Mouse (Mus musculus): ENCODE results near the gene Cfap97d1.

The Cfap97d1 gene

DNA sequence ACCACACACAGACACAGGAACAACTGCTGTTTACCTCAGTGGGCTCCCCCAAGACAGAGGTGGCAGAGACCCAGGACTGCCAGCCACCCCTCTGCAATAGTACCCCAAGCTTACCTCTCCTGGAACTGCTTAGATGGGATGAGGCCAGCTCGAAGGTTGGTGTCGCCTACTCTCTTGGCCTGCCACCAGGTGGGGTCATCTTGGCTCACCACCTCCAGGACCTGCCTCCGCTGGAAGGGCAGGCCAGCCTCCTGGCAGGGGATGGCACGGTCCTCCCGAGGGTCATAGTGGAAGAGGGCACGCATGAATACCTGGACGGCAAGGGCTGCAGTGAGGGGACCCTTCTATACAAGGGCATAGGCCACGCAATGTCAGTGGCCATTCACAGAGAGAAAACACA, 29.1 kb downstream of the Cfap97d1 start:
- DNase-seq: no peak

DNA sequence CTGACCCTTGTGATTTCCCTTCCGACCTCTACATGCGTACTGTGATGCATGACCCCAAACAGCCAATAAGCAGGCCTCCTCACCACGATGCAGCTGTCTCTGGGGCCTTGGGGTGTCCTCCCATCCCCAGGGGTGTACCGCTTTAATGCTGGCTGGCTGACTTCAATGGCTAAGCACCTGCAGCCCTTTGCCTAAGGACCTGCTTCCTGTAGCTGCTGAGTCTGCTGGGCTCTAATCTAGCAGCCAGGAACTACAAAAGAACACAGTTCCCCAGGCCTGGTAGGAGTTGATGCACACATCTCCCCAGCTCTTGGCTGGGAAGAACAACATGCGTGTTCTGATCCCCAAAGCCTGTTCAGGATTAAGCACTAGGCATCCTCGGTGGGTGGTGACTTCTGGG, 31.4 kb downstream of the Cfap97d1 start:
- DNase-seq: no peak

DNA sequence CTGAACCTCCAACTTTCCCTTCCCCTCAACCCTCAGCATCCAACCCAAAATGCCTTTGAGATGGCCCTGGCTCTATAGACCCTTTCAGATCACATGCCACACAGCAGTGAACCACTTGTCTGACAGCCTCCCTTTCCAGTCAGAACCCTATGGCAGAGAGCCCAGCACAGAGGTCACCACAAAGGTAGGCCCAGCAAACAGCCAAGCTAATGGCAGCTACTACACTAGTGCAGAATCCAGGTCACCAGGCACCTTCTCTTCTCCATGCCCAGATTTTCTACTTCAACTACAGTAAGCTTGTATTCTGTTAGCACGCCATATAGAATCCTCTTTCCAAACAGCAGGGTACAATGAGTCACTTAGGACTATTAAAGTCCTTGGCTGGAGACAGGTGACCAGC, 32.1 kb downstream of the Cfap97d1 start:
- DNase-seq: peak; percentile 70

DNA sequence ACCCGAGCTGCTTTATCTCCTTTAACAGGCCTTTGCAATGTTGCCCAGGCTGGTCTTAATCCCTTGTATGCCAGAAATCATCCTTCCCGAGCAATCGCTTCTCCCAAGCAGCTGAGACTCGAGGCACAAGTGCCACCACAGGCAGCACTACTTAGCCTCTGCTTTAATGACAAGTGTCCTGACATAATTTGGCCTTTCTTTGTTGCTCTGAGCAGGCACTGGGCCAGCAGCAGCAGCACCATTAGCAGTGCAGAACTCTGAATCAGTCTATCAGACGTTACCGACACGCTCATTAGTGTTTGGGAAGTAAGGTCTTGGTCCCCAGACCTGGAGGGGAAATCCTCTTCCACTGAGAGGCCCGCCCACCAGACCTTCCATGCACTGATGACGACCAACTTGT, 35.7 kb downstream of the Cfap97d1 start:
- no peak for DNase-seq

DNA sequence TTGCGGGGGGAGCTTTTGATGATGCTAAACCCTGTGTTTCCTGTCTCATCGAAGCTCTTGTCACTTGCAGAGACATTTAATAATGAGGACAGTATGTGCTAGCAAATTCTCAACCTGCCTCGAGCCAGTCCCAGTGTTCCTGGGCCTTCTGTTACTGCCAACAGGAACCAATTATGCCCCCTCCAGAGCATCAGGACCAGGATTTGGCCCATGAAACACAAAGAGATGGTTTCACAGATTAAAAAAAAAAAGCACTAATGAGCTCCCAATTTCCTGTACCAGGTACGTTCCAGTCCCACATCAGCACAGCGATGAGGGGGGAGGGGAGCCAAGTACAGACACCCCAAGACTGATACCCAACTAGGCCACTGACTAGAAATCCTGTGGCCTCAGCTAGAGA, 37.1 kb downstream of the Cfap97d1 start:
- DNase-seq: peak; percentile 75

DNA sequence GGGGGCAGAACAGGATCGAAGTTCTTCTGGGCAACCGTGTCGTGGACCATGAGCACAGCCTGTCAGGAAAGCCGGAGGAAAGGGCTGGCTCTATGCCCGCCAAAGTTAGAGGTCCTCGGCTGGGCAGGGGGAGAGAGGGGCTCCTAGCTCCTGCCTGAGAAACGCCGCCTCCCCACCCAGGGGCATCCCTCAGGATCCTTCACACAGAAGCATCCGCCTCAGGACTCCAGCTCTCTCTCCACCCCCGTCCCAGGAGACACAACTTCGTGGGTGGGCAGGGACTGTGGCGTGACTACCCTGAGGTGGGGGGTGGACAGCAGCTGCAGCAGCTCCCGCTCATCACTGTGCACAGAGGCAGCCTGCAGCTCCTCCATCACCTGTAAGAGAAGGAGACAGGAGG, 39.3 kb downstream of the Cfap97d1 start:
- DNase-seq: peak; percentile 67

DNA sequence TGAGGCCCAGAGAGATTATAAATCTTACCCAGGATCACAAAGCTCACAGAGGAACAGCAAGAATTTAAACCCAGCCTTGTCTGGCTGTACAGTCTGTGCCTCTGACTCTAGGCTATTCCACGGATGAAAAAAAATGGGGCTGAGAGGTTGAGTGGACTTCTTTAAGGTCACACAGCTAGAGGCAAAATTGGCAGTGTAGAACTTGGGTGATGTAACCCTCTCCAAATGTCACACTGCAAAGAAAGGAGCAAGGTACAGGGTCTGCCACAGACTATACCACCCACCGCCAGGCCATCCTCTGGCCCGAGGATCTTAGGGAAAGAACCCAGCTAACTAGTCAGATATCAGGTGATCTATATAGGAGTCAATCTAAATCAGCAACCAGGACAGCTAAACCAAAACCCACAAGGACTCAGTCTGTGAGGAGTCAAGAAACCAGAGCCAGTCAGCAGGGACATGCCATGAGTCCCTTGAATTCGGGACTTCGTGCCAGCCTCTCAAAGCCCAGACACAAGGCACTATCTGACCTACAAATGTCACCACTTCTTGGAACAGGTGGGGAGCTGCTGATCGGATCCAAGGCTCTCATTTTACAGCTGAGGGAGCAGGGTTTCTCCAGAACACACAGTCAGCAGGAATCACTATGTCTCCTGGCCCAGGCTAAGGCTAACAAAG, 40.1 kb downstream of the Cfap97d1 start:
- DNase-seq: peak; percentile 95

DNA sequence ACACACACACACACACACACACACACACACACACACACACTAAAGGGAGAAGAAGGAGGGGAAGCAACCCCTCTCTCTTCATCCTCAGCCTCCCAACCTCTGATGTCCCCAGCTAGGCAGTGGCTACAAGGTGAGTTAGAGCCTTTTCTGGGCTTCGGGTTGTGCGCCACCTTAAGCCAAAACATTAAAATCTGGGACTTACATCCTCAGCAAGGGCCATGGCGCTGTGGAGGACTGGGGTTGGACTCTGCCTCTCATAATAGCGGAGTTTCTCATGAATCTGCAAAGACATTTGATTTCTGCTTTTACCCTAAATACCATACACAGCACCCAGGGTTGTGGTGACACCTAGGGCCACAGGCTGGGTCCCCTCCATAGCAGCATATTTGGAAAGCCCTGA, 40.8 kb downstream of the Cfap97d1 start:
- DNase-seq: peak; percentile 62

DNA sequence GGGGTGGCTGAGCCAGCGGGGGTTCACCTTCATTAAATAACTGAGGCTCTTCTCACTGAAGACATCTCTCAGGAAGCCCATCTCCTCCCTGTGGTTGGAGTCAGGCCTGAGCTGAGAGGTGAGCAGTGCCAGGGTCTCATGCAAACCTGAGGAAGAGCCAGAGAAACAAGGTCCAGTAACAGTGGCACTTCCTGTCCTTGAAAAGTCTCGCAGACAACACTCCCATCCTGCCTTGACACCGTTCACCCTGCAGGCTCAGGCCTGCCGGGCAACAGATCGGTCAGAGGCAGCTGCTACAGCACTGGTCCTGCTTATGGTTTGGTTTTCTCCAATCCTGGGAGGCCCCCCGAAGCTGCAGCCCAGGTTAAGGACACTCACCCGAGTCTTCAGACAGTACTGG, 41.3 kb downstream of the Cfap97d1 start:
- DNase-seq: peak; percentile 75

DNA sequence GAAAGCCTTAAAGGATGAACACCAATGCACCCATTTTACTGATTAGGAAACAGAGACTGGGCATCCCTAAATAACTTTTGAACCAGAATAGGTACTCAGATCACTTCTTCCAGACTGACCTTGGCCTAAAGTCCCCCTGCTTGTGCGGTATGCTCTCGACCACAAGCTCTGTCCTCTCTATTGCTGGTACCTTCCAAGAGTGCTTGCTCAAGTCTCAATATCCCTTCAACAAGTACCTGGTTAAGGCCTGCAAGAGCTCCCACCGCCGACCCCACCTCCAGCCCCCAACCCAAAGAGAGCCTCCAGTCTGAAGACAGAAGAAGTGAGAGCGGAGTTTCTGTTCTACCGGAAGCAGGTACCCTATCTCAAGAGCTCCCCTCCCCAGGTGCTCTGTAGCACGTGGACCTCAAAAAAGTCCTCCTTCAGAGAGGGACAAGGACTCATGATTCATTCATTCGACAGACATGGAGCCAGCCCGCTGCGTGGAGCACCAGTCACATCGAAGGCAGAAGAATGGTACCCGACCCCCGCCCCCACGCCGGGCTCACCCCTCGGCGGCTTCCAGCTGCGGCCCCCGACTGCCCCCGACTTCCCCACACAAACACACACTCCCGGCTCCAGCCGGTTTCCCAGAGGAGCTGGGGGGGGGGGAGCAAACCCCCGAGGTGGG, 42.0 kb downstream of the Cfap97d1 start:
- DNase-seq: peak; percentile 76

DNA sequence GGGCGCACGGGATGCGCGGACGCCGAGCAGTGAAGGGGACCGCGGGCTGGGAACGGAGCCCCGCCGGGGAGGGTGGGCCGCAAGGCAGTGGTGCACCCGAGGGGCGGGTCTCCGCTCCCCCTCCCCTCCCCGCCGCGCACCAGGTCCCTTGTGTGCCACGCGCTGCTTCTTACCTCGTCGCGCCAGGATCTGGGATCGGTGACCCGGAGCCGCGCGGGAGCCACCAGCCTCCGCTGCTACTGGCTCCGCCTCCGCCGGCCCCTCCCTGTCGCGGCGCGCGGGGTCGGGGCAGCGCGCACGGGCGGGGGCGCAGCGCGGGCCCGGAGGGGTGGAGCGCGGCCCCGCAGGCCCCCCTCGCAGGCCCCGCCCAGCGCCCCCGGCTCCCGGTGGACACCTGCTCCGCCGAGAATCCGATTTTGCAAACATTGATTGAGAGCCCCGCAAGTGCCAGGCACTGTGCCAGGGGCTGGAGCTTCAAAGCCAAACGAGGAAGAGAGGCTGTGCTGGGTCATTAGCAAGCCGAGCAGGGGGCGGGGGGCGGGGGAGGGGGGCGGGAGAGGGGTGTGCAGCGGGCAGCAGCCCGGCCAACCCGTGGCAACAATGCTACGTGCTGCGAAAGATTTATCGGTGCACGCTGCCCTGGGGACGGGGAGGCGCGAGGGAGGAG, 42.7 kb downstream of the Cfap97d1 start:
- DNase-seq: peak; percentile 93

DNA sequence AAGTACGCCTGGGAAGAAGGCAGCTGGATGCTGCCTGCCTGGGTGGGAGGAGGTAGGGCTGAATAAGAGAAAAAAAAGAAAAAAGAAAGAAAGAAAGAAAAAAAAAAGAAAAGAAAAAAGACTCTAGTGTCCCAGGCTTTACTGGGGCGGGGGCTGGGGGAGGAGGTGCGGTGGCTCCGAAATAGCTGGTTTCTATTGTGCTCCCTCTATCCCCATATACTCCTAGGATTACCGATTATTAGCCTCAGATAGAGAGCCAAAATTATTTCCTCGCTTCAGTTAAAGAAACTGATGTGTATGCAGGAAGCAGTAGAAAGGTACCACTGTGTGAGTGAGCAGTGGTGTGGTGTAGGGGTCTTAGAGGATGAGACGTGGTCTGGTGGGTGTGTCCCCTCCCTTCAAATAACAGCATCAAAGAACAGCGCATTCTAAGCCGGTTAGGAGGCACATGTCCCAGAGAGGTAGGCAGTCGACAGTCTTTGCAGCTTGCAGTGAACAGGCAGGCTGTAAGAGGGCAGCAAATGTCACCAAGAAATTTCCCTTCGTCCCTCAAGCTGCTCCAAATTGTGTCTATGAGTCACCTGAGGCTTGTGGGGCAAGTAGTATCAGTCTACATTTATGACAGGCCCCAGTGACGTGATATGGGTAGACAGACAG, 43.4 kb downstream of the Cfap97d1 start:
- DNase-seq: peak; percentile 79

DNA sequence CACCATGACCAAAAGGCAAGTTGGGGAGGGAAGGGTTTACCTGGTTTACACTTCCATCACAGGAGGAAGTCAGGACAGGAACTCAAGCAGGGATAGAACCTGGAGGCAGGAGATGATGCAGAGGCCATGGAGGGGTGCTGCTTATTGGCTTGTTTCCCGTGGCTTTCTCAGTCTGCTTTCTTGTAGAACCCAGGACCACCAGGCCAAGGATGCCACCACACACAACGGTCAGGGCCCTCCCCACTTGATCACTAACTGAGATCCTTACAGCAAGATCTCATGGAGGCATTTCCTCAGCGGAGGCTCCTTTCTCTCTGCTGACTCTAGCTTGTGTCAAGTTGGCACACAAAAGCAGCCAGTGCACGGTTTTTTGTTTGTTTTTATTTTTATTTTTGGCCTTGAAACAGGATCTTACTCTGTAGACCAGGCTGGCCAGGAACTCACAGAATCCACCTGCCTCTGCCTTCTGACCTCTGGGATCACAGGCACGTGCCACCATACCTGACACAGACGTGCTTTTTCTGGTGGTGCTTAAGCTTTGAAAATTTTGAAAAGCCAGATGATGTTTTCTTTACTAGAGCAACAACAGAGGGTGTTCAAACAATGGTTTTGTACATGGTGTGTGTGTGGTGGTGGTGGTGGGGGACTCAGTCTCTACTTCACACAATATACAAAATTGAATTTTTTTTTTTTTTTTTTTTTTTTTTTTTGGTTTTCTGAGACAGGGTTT, 44.2 kb downstream of the Cfap97d1 start, which contains the start of gene Mpp3:
Gene Mpp3, minus strand, starts transcription at position 375 of the 730 bp plus-strand sequence.
- peak; percentile 65 for DNase-seq

DNA sequence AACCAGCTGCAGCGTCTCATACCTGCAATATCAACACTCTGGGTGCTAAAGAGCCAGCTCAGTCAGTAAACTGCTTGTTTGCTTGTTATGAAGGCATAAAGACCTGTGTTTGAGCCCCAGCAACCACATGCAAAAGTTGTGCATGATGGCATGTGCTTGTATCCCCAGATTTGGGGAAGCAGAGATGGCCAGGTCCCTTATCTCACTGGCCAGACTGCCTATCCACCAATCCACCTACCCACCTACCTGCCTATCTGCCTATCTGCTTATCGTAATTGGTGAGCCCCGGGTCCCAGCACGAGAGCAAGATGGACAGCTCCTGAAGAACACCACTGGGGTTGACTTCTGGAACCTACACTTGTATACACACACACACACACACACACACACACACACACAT, 45.2 kb downstream of the Cfap97d1 start:
- peak; percentile 36 for DNase-seq

DNA sequence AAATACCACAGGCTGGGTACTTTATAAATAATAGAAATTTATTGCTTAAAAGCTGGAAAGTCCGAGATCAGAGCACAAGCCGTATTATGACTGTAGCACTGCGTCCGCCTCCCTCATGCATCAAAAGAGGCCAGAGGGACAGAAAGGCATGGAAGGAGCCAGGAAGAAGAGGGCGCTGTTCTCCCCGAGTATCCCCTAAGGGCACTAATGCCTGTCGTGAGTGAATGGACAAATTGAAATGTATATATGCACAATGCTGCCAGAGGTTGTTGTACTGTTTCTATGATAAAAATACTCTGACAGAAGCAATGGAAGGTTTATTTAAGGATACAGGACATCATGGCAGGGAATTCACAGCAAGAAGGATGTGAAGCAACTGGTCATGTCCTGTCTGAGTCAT, 45.9 kb downstream of the Cfap97d1 start:
- DNase-seq: peak; percentile 40

DNA sequence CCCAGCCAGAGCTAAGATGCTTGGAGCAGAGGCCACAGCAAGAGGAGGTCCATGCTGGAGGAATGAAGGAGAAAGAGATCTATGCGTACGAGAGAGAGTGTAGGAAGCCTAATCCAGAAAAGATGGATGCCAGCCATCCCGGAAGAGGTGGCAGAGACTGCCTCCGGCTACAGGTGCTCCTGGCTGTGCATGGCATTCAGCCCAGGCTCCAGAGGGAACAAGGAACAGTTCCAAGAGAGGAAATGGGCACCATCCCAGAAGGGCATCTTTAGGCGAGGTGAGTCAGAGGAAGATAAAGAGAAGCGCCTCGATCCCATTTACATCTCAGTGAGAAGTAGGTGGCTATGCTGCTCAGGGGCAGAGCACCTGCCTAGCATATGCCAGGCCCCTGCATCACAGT, 47.1 kb downstream of the Cfap97d1 start:
- DNase-seq: peak; percentile 99

DNA sequence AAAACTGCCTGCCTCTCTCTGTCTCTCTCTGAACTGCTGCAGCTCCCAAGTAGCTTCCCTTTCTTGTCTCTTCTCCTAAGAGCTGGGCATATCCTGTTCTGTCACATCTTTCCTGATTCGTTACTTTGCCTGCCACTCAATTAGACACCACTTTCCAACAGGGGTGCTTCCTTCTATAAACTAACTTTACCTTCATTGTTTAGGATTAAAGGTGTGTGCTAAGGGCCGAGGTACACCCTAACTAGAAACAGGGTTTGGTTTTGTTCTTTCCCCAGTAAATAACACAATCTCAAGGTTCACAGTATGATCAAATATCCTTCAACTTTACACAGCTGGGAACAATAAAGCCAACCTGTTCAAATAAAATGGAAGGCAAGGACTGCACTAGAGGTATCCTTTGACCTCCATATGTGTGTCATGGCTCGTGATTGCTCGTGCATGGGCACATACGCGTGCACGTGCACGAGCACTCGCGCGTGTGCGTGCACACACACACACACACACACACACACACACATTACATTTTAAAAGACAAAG, 49.0 kb downstream of the Cfap97d1 start:
- no peak for DNase-seq

DNA sequence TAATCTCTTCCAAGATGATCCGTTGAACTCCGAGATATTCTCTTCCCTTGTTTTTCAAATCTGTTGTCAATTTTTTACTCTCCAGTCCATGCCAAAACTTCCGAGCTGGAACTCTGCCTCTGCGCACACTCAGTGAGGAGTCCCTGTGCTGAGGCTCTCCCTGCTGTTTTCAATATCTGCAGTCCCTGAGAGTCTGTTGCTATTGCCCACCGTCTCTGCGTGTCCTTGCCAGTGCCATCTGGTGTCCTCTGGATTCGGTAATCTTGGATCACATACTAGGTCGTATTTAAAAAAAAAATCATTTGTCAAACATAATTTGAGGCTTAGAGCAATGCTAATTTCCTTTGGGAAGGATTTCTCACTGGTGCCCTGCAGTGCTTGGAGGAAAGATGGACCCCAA, 50.8 kb downstream of the Cfap97d1 start:
- peak; percentile 93 for DNase-seq

DNA sequence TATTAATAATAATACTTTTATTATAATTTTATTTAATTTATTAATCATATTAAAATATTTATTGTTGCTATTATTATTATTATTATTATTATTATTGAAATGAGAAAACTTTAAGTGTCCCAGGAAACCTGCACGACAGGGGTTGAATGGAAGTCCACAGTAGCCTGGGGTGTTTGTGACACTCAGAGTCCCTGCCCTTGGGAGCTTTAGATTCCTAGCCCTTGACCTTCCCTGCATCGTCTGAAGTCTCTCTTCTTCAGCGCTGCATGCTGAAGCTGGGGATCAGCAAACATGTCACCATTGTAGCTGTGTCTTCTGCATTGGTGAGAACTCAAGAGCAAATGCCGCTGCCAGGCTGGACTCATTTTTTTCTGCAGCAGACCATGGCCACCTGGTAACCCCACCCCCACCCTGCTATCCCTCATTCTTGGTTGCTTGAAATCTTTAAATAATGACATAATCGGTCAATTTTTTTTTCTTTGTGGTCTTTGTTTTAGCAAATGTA, 51.4 kb downstream of the Cfap97d1 start:
- no peak for DNase-seq

DNA sequence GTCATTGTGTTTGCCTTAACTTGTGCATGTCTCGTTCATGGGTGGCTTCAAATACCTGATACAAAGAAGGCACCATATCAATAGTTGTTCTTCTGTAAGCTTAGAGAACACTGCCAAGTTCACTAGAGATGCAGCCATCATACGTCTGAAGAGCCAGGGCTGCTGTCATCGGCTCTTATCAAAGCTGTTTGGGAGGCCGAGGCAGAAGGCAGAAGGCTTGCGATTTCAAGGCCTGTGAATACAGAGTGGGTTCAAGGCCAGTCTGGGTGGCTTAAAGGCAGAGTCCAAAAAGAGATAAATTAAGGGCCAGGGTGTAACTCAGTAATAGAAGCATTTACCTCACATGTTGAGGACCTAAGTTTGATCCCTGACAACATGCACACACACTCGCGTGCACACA, 52.3 kb downstream of the Cfap97d1 start:
- no peak for DNase-seq

DNA sequence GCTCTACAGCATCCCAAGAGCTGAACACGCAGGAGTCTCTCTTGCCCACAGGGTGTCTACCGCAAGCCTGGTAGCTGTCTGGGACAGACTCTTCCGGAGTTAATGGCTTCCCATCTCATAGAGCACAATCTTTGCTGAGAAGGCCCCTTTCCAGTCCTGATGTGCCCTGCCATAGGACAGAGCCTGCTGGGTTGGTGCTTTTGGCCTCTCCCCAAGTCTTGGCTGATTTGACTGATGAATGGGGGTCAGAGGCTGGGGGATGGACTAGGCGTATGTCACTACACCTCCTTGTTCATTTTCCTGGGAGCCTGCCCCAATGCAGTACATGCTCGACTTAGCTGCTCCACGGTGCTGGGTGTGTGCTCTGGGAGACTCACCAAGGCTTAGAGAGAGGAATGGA, 53.7 kb downstream of the Cfap97d1 start:
- DNase-seq: no peak

DNA sequence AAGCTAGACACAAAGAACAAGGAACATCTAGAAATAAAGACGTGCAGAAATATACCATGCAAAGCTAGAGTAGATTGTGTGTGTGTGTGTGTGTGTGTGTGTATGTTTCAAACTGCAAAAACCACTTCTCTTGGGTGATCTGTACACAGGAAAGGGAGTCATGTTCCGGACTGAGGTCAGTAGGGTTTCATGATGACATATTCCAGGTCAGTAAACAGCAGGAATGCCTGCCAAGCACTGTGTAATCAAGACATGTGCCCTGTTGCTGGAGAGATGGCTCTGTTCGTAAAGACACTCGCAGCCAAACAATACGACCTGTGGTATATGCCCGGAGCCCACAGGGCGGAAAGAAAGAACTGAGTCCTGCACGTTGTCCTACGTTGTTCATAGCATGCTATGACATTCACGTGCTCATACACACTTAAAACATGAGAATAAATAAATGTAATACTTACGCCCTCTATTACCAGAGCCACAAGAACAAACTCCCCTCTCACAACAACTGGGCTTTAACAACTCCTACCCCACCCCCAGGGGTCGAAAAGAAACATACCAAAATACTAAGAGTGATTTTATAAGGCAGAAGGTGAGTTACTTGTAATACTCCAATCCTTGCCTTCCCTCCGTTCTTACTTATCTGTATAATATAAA, 55.5 kb downstream of the Cfap97d1 start:
- DNase-seq: peak; percentile 49

Measured in cerebellum, adult 9-11 months (tissue).